Mouse (Mus musculus) megakaryocyte, embryonic 14.5 days (primary cell): Measurements from ENCODE around the gene Col6a5.

Source experiments
- FLI1 ChIP-seq: IDR thresholded peaks from 2 replicates; pipeline ENCODE4 v1.6.1; 2012; ENCODE audit warnings: low read length, inconsistent platforms, mixed read lengths
- GATA1 ChIP-seq: IDR thresholded peaks from 3 replicates; pipeline ENCODE4 v1.6.1; 2012; ENCODE audit warnings: mixed read lengths, low read length, inconsistent platforms, borderline replicate concordance

DNA sequence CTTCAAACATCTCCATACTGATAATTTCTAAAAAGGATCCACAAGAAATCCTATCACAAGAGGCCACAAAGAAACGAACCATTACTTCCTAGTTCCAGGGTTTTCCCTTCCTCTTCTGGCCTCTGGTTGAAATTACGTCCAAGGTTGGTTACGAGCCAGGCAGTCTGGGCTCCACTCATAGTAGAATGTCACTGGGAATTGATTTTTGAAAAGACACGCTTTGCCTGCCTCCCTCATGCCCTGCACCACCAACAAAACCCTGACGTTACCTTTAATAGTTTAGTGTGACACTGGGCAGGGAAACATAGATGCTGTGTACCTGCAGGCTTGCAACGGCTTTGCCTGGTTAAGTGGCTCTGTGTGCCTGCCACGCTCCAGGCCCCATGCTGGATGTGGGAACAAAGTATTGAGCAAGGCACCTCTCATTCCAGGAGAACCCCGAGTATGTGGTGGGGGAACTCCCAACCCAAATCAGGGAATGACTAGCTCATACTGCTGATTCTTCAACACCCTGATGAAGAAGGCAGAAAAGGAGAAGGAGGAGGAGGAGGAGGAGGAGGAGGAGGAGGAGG is 133.3 kb downstream of the Col6a5 start:
- TF ChIP-seq GATA1 (no peak), FLI1 (no peak)
